Comparison of ENCODE assay signal across 9 mouse cellular contexts in genomic region chr7:113767546-113767945, GRCm38 (mm10). TPM values are rescaled to one million over a fixed set of nuclear protein-coding genes. Genes with fewer than 3 reads are reported as not detected.
DNase-seq lines count a peak whose midpoint lies in the region; ATAC-seq and TF ChIP-seq lines count a peak whose summit lies in the region.
"Had no signal": no experiment of that assay in that cellular context is flagged by ENCODE, and none has a peak within 500 bp of the region (broad histone marks: within the 10 kb centered on the region; RNA-seq: fewer than 3 reads in every experiment).

No protein-coding gene starts in this region.

- no peak for ATAC-seq in kidney, embryonic 15.5 days (replicated peaks; ENCODE audit: low FRiP score)
- no peak for ATAC-seq in embryonic facial prominence, embryonic 14.5 days (ENCODE audit: low read depth)
- ATAC-seq in heart, embryonic 15.5 days (replicated peaks; ENCODE audit: insufficient number of reproducible peaks, insufficient read depth, low FRiP score, low read depth) = no peak
- no peak for ATAC-seq in midbrain, embryonic 14.5 days (ENCODE audit: low FRiP score, low TSS enrichment)

- no peak overlapping the region for H3K9ac ChIP-seq in kidney, embryonic 15.5 days
- H3K9ac ChIP-seq in embryonic facial prominence, embryonic 14.5 days (ENCODE audit: low read depth, low read length) = 0 out of 2 replicates have a peak overlapping the region, but pooled peaks have one; percentile 20
- peak overlapping the region; percentile 75 for H3K9ac ChIP-seq in heart, embryonic 15.5 days
- H3K9ac ChIP-seq in midbrain, embryonic 14.5 days (replicated peaks; ENCODE audit: low read length) = no peak overlapping the region; the same call in 1 of the 2 replicates
- H3K9ac ChIP-seq: liver, embryonic 15.5 days had no signal

- peaks cover 23% of the 10 kb centered on the region for H3K4me1 ChIP-seq in kidney, embryonic 15.5 days
- H3K4me1 ChIP-seq in embryonic facial prominence, embryonic 14.5 days (ENCODE audit: control insufficient read depth, insufficient read depth, low read length) = peaks cover 12% of the 10 kb centered on the region
- peaks cover 40% of the 10 kb centered on the region for H3K4me1 ChIP-seq in heart, embryonic 15.5 days (replicated peaks)
- H3K4me1 ChIP-seq in midbrain, embryonic 14.5 days (ENCODE audit: control insufficient read depth, insufficient read depth, low read length) = peaks cover 14% of the 10 kb centered on the region
- peaks cover 12% of the 10 kb centered on the region for H3K4me1 ChIP-seq in thymus, adult 2 months (replicated peaks; ENCODE audit: control insufficient read depth, insufficient read depth, low read length)
- H3K4me1 ChIP-seq: liver, embryonic 15.5 days had no signal

- 27% methylated on average over 6 of the region's 6 CpGs for whole genome bisulfite sequencing in kidney, embryonic 15.5 days
- 20% methylated on average over 6 of the region's 6 CpGs for WGBS in embryonic facial prominence, embryonic 14.5 days
- 25% methylated on average over 6 of the region's 6 CpGs for WGBS in heart, embryonic 15.5 days
- WGBS in midbrain, embryonic 14.5 days = 16% methylated on average over 6 of the region's 6 CpGs
- 86% methylated on average over 6 of the region's 6 CpGs for WGBS in thymus, adult 2 months

- peaks cover 57% of the 10 kb centered on the region for H3K27me3 ChIP-seq in kidney, embryonic 15.5 days
- peaks cover 35% of the 10 kb centered on the region for H3K27me3 ChIP-seq in embryonic facial prominence, embryonic 14.5 days (replicated peaks; ENCODE audit: control insufficient read depth, insufficient read depth, low read length)
- peaks cover 7% of the 10 kb centered on the region; the same call in 1 of the 2 replicates for H3K27me3 ChIP-seq in heart, embryonic 15.5 days
- H3K27me3 ChIP-seq in midbrain, embryonic 14.5 days (ENCODE audit: control insufficient read depth, insufficient read depth, low read length) = peaks cover 31% of the 10 kb centered on the region
- peaks cover 15% of the 10 kb centered on the region for H3K27me3 ChIP-seq in thymus, adult 2 months (ENCODE audit: control insufficient read depth, insufficient read depth, low read length)

- no peaks in the 10 kb centered on the region; the same call in 1 of the 2 replicates for H3K9me3 ChIP-seq in kidney, embryonic 15.5 days (replicated peaks)
- peaks cover 13% of the 10 kb centered on the region; the same call in 1 of the 2 replicates for H3K9me3 ChIP-seq in embryonic facial prominence, embryonic 14.5 days (ENCODE audit: control insufficient read depth, low read length)
- no peaks in the 10 kb centered on the region for H3K9me3 ChIP-seq in heart, embryonic 15.5 days (replicated peaks)
- H3K9me3 ChIP-seq in midbrain, embryonic 14.5 days (ENCODE audit: control insufficient read depth, low read length) = 0 out of 2 replicates have a peak, but pooled peaks cover 5% of the 10 kb centered on the region
- H3K9me3 ChIP-seq: liver, embryonic 15.5 days had no signal

- no peak for DNase-seq in kidney, adult 8-10 months
- DNase-seq in embryonic facial prominence, embryonic 14.5 days (ENCODE audit: low spot score) = no peak
- DNase-seq in midbrain, embryonic 14.5 days = no peak
- DNase-seq in retina, postnatal 1 day = no peak
- no peak for DNase-seq in thymus, adult 2 months
- DNase-seq in testis, postnatal 14 days (ENCODE audit: low spot score) = no peak

- no peak overlapping the region for H3K27ac ChIP-seq in kidney, embryonic 15.5 days
- no peak overlapping the region for H3K27ac ChIP-seq in embryonic facial prominence, embryonic 14.5 days (replicated peaks; ENCODE audit: low read depth, low read length)
- H3K27ac ChIP-seq in heart, embryonic 15.5 days = peak overlapping the region; percentile 85; the same call in 1 of the 2 replicates
- no peak overlapping the region for H3K27ac ChIP-seq in midbrain, embryonic 14.5 days (replicated peaks; ENCODE audit: low read depth, low read length)
- H3K27ac ChIP-seq in thymus, adult 2 months (ENCODE audit: control insufficient read depth, insufficient read depth, low read length) = no peak overlapping the region
- H3K27ac ChIP-seq: liver, embryonic 15.5 days had no signal

- H3K36me3 ChIP-seq in kidney, embryonic 15.5 days = no peaks in the 10 kb centered on the region
- H3K36me3 ChIP-seq in embryonic facial prominence, embryonic 14.5 days (ENCODE audit: control insufficient read depth, insufficient read depth, low read length) = no peaks in the 10 kb centered on the region
- no peaks in the 10 kb centered on the region for H3K36me3 ChIP-seq in heart, embryonic 15.5 days
- no peaks in the 10 kb centered on the region for H3K36me3 ChIP-seq in midbrain, embryonic 14.5 days (ENCODE audit: control insufficient read depth, insufficient read depth, low read length)
- H3K36me3 ChIP-seq in thymus, adult 2 months (ENCODE audit: control insufficient read depth, insufficient read depth, low read length) = no peaks in the 10 kb centered on the region
- H3K36me3 ChIP-seq: liver, embryonic 15.5 days had no signal

- no peak overlapping the region for H3K4me3 ChIP-seq in kidney, embryonic 15.5 days (replicated peaks)
- peak overlapping the region; percentile 61 for H3K4me3 ChIP-seq in embryonic facial prominence, embryonic 14.5 days (ENCODE audit: low read depth, low read length)
- peak overlapping the region; percentile 69 for H3K4me3 ChIP-seq in heart, embryonic 15.5 days
- peak overlapping the region; percentile 56 for H3K4me3 ChIP-seq in midbrain, embryonic 14.5 days (replicated peaks; ENCODE audit: low read depth, low read length)
- no peak overlapping the region for H3K4me3 ChIP-seq in thymus, adult 2 months (ENCODE audit: control insufficient read depth, insufficient read depth, low read length)
- H3K4me3 ChIP-seq: liver, embryonic 15.5 days had no signal

- no peak for TF ChIP-seq CTCF in thymus, adult 2 months (IDR thresholded peaks at IDR 0.05; ENCODE audit: borderline replicate concordance, control insufficient read depth, extremely low read depth, insufficient read depth, low read length, poor library complexity)

- TF ChIP-seq POLR2A in thymus, adult 2 months (IDR thresholded peaks at IDR 0.05; ENCODE audit: control insufficient read depth, extremely low read depth, insufficient read depth, low read length, poor library complexity) = no peak

- H3K4me2 ChIP-seq in kidney, embryonic 15.5 days = peak overlapping the region; percentile 95
- H3K4me2 ChIP-seq in embryonic facial prominence, embryonic 14.5 days (ENCODE audit: low read depth, low read length) = peak overlapping the region; percentile 99
- peak overlapping the region; percentile 95 for H3K4me2 ChIP-seq in heart, embryonic 15.5 days
- peak overlapping the region; percentile 100 for H3K4me2 ChIP-seq in midbrain, embryonic 14.5 days (ENCODE audit: low read length)
- H3K4me2 ChIP-seq: liver, embryonic 15.5 days had no signal

RNA-seq across cellular contexts. Expression of gene Spon1, which starts 1.7 kb away (rescaled TPM):
- polyA plus RNA-seq in kidney, embryonic 15.5 days (2015; fragmentation: Nextera tagmentation; extraction: Ambion mirVana) = 12.8 and 13.9 TPM in 2 replicates
- 30.5 and 30.8 TPM in 2 replicates for polyA plus RNA-seq in embryonic facial prominence, embryonic 14.5 days (2014; fragmentation: Nextera tagmentation; extraction: Ambion mirVana)
- polyA plus RNA-seq in heart, embryonic 15.5 days (2015; fragmentation: Nextera tagmentation; extraction: Ambion mirVana) = 57.4 and 68.4 TPM in 2 replicates
- 35.9 and 39.6 TPM in 2 replicates for polyA plus RNA-seq in midbrain, embryonic 14.5 days (2014; fragmentation: Nextera tagmentation; extraction: Ambion mirVana)
- 2.8 and 3.3 TPM in 2 replicates for polyA plus RNA-seq in thymus, adult 2 months (2012; rRNA removed)

Comparison
In these comparisons a context has a peak if more than half of its experiments do, and no peak if none do; other contexts are left out.
1. H3K4me3 ChIP-seq: peak in embryonic facial prominence, embryonic 14.5 days (single experiment), heart, embryonic 15.5 days (single experiment) and midbrain, embryonic 14.5 days (single experiment); none in kidney, embryonic 15.5 days (single experiment) and thymus, adult 2 months (single experiment).
2. H3K9ac ChIP-seq: peak in embryonic facial prominence, embryonic 14.5 days (single experiment) and heart, embryonic 15.5 days (single experiment); none in kidney, embryonic 15.5 days (single experiment) and midbrain, embryonic 14.5 days (single experiment).
3. Peak in every context shown above with its lines, with median percentiles within 50 percentile points of each other: H3K4me2 ChIP-seq.